Mouse (Mus musculus): ENCODE measurements around the gene 4931428F04Rik. TPM values are rescaled to one million over a fixed set of nuclear protein-coding genes. Genes with fewer than 3 reads are reported as not detected.
"Not testable (repeated sequence)": the region's sequence is repeated elsewhere in the genome, so short reads cannot be mapped to it uniquely, and the experiment has no call there.

4931428F04Rik gene
- polyA plus RNA-seq, 1 experiment from 2014 or later = 96.2 TPM

DNA sequence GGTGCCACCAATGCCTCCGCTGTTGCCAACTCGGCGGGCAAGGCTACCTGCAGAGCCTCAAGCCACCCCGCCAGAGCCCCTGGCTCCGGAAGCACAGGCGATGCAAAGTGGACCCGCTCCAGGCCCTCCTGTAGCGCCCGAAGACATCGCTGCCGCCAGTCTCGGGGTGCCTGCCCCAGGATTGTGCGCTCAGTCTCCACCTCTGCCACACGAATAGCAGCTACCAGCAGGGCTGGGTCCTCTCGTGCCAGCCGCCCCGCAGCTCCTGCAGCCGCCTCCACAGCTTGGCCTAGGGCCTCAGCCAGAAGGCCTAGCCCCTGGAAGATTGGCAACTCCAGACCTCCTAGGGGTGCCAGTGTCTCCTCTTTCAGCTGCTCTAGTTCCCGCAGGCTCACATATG is 3.7 kb upstream of the 4931428F04Rik start:
- 76% methylated on average over 19 of the region's 19 CpGs for WGBS
- Histone ChIP-seq H3K9me3 (no peaks in the 10 kb centered on the region), H3K9ac (replicated peaks) (no peak overlapping the region), H3K4me3 (no peak overlapping the region), H3K4me2 (replicated peaks) (no peak overlapping the region), H3K36me3 (no peaks in the 10 kb centered on the region), H3K4me1 (peaks cover 32% of the 10 kb centered on the region), H3K27ac (replicated peaks) (no peak overlapping the region), H3K27me3 (0 out of 2 replicates have a peak, but pooled peaks cover 4% of the 10 kb centered on the region)
- no peak for ATAC-seq (replicated peaks)

DNA sequence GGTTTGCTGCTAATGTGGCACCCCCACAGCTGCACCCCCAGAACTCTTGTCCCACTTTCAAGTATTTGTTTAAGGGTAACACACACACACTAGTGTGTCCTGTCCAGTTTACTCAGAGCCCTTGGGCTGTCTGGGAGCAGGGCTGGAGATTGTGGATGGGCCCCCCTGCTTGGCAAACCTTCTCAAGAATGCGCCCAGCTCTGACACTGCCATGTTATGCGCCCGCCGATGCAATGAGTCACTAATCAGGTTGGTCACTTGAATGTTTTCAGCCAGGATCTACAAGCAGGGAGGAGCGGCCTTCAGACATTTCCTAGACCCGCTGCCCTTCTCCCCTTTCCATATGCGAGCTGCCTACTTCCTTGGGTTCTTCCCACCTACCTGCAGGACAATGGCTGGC is 2.8 kb upstream of the 4931428F04Rik start:
- Histone ChIP-seq H3K9ac (replicated peaks) (no peak overlapping the region), H3K4me3 (no peak overlapping the region), H3K27ac (replicated peaks) (no peak overlapping the region), H3K4me1 (peaks cover 37% of the 10 kb centered on the region), H3K36me3 (no peaks in the 10 kb centered on the region), H3K27me3 (0 out of 2 replicates have a peak, but pooled peaks cover 4% of the 10 kb centered on the region), H3K9me3 (no peaks in the 10 kb centered on the region), H3K4me2 (replicated peaks) (no peak overlapping the region)
- 85% methylated on average over 7 of the region's 7 CpGs for WGBS
- no peak for ATAC-seq (replicated peaks)

DNA sequence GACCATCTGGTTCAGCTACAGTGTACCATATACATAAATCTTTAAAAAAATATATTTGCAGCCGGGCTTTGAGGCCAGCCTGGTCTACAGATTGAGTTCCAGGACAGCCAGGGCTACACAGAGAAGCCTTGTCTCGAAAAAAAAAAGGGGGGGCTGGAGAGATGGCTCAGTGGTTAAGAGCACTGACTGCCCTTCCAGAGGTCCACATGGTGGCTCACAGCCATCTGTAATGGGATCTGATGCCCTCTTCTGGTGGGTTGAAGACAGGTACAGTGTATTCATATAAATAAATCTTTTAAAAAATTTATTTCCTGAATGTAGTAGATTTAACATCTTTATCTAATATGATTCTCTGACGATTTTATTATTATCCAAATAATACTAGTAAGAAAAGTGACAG is 2.1 kb upstream of the 4931428F04Rik start:
- H3K27me3 ChIP-seq; H3K27ac ChIP-seq (replicated peaks); H3K4me2 ChIP-seq (replicated peaks); ATAC-seq (replicated peaks); H3K4me3 ChIP-seq; H3K9me3 ChIP-seq; H3K9ac ChIP-seq (replicated peaks); H3K36me3 ChIP-seq: not testable (repeated sequence)
- 74% methylated on average over 3 of the region's 3 CpGs for WGBS
- peaks cover 38% of the 10 kb centered on the region for H3K4me1 ChIP-seq

DNA sequence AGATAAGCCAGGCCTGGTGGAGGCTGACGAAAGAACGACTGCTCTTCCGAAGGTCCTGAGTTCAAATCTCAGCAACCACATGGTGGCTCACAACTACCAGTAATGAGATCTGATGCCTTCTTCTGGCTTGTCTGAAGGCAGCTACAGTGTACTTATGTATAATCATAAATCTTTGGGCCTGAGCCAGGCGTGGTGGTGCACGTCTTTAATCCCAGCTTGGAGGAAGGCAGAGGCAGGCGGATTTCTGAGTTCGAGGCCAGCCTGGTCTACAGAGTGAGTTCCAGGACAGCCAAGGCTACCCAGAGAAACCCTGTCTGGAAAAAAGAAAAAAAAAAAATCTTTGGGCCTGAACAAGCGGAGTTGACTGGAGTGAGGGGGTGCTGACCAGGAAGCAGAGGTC is 1.7 kb upstream of the 4931428F04Rik start:
- whole genome bisulfite sequencing = 84% methylated on average over 8 of the region's 8 CpGs
- H3K9me3 ChIP-seq; H3K27me3 ChIP-seq; H3K9ac ChIP-seq (replicated peaks); ATAC-seq (replicated peaks); H3K4me3 ChIP-seq; H3K36me3 ChIP-seq; H3K4me2 ChIP-seq (replicated peaks); H3K27ac ChIP-seq (replicated peaks): not testable (repeated sequence)
- H3K4me1 ChIP-seq = peaks cover 40% of the 10 kb centered on the region

DNA sequence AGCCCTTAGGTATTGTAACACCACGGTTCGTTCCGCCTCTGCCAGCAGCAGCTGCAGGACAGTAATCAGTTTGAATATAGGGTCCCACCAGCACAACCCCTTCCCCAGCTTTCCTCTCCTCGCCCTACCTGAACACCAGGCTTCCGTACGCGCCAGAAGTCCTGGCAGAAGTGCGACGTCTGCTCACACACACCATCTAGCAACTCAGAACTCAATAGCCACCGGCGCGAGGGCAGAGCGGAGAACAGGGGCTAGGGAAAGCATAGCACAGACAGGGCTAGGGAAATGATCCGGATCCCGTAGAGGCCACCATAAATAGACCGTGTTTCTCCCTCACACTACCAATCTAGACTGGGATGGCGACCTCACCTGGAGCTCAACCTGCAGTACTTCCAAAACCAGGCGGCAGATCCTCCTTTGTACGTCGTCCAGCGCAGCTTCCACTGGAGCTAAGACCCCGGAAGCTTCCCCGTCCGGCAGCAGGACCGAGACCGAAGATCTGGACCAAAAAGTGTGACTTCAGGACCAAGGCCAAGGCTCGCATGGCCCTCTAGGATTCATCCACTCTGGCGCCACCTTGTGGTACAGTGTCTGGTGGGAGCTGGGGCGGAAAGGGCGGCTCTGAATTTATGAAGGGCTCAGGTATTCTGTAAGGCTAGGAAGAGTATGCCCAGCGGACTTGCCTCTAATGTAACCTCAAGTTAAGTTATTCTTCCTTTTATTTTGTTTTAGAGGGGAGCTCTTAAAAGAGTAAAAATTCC is 1.1 kb upstream of the 4931428F04Rik start:
- Histone ChIP-seq H3K9me3 (no peaks in the 10 kb centered on the region), H3K4me1 (peaks cover 46% of the 10 kb centered on the region), H3K9ac (replicated peaks) (peak overlapping the region; percentile 65), H3K27me3 (0 out of 2 replicates have a peak, but pooled peaks cover 4% of the 10 kb centered on the region), H3K27ac (replicated peaks) (no peak overlapping the region), H3K4me3 (peak overlapping the region; percentile 56), H3K36me3 (no peaks in the 10 kb centered on the region), H3K4me2 (replicated peaks) (peak overlapping the region; percentile 86)
- WGBS = 4% methylated on average over 31 of the region's 31 CpGs
- no peak for ATAC-seq (replicated peaks)

DNA sequence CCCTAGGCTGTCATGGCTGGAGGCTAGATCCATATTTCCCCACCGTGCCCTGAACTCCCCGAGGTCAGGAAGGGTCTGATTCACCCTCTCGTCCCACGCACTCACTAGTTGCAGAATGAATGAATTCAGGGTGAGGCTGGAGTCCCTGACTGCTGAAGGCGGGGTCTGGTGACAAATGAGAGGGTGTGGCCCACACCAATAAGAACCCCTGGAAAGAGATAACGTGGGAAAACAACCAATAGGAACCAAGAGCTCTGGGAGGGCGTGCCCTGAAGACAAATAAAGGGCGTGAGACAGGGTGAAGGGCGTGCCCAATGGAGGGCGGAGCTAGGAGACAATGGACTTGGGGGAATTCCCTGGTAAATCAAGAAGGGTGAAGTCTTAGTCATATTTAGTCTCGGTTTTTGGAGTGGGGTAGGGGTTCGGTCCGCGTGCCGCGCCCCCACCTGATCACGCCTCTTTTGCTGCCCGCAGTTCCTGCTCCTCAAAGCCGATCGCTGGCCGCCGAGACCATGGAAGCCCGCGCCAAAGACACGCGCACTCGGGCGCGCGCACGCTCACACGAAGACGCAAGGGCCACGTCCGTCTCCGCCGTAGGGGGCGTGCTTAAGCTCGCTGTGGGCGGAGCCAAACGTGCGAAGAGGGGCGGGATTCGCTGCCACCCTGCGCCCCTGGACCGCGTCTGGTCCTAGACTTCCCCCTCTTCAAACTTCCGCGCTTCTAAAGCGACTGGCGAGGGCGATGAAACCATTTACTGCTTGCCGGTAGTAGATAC is 519 bp downstream of the 4931428F04Rik start:
- Histone ChIP-seq H3K4me3 (peak overlapping the region; percentile 56), H3K4me2 (replicated peaks) (peak overlapping the region; percentile 86), H3K9ac (replicated peaks) (peak overlapping the region; percentile 65), H3K4me1 (peaks cover 54% of the 10 kb centered on the region), H3K27ac (replicated peaks) (peak overlapping the region; percentile 93), H3K27me3 (0 out of 2 replicates have a peak, but pooled peaks cover 4% of the 10 kb centered on the region), H3K9me3 (no peaks in the 10 kb centered on the region), H3K36me3 (peaks cover 10% of the 10 kb centered on the region)
- WGBS = under 1% methylated on average over 53 of the region's 53 CpGs
- ATAC-seq (replicated peaks) = peak; percentile 91

DNA sequence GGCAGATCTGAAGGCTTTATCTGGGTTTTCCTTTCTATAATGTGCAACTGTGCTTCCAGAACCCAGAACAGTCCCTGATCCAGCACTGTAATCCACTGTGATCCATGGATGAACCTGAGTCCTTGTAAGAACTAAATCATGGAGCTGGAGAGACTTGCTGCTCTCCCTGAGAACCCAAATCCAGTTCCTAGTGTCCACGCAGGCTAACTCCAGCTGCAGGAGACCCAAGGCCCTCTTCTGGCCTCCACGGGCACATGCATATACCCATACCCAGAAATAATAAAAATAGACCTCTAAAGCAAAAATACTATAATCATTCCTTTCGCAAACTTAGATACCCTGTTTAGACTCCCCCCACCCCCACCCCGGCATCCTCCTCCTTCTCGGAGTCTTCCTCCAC is 1.4 kb downstream of the 4931428F04Rik start:
- Histone ChIP-seq H3K4me3 (peak overlapping the region; percentile 56), H3K9me3 (no peaks in the 10 kb centered on the region), H3K36me3 (peaks cover 10% of the 10 kb centered on the region), H3K9ac (replicated peaks) (peak overlapping the region; percentile 65; the same call in 1 of the 2 replicates), H3K4me2 (replicated peaks) (peak overlapping the region; percentile 86), H3K27ac (replicated peaks) (peak overlapping the region; percentile 93), H3K27me3 (0 out of 2 replicates have a peak, but pooled peaks cover 4% of the 10 kb centered on the region), H3K4me1 (peaks cover 54% of the 10 kb centered on the region)
- no peak for ATAC-seq (replicated peaks)
- WGBS = 83% methylated on average over 5 of the region's 5 CpGs

DNA sequence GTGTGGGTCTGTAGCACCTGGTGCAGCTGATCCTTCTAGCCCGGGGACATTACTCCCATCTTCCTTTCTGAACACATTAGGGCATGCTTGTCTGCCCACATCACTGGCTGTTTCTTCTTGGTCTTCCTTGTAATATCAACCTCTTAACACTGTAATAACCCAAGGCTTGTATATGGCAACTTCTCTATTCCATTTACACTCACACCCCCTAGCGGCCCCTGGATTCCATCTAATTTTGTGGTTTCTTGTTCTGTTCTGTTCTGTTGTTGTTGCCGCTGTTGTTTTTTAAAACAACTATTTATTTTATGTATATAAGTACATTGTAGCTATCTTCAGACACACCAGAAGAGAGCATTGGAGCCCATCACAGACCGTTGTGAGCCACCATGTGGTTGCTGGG is 2.8 kb downstream of the 4931428F04Rik start:
- 0 out of 2 replicates have a peak, but pooled peaks cover 4% of the 10 kb centered on the region for H3K27me3 ChIP-seq
- 91% methylated on average over 4 of the region's 4 CpGs for WGBS
- H3K4me1 ChIP-seq = peaks cover 54% of the 10 kb centered on the region
- H3K9ac ChIP-seq (replicated peaks) = 0 out of 2 replicates have a peak overlapping the region, but pooled peaks have one; percentile 10
- ATAC-seq (replicated peaks) = no peak
- H3K27ac ChIP-seq (replicated peaks) = no peak overlapping the region
- H3K9me3 ChIP-seq = no peaks in the 10 kb centered on the region
- H3K4me3 ChIP-seq = no peak overlapping the region
- peaks cover 23% of the 10 kb centered on the region for H3K36me3 ChIP-seq
- peak overlapping the region; percentile 86 for H3K4me2 ChIP-seq (replicated peaks)

DNA sequence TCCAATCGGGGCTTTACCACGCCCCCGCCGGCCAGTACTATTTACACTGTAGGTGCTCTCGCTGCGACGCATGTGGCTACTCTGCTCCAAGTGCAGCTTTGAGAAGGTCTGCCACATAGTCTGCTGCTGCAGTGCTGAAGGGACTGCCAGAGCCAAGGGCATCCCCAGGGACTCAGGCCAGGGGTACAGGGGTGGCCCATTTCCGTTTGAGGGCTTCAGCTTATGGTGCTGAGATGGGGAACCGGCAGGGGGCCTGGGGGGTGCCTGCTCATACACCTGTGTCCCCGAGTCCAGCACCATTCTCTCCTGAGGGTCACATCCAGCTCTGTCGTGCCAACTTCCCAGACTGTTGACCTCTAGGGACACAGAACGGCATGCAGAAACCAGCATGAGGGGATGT is 4.2 kb downstream of the 4931428F04Rik start:
- Histone ChIP-seq H3K27ac (replicated peaks) (no peak overlapping the region), H3K36me3 (peaks cover 32% of the 10 kb centered on the region), H3K4me2 (replicated peaks) (no peak overlapping the region), H3K4me1 (peaks cover 47% of the 10 kb centered on the region), H3K9ac (replicated peaks) (no peak overlapping the region), H3K9me3 (no peaks in the 10 kb centered on the region), H3K27me3 (no peaks in the 10 kb centered on the region), H3K4me3 (no peak overlapping the region)
- 48% methylated on average over 12 of the region's 12 CpGs for WGBS
- ATAC-seq (replicated peaks) = no peak

DNA sequence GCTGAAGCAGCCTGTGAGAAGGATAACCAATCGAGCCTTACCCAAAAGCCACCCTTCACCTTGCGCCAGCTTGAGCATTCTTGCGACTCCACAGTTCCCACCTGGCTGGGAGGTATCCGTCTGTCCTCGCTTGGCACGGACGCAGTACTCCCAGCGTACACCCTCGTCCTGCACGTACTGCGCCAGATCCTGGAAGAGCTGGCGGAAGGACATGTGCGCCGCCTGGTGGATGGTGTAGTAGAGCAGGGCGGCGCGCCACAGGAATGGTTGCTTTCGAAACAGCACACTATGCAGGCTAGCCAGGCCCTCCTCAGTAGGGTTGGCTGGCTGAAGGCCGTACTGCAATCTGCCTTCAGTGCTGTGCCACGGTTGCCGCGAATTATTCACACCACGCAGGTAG is 6.6 kb downstream of the 4931428F04Rik start:
- Histone ChIP-seq H3K36me3 (peaks cover 38% of the 10 kb centered on the region), H3K27me3 (peaks cover 9% of the 10 kb centered on the region), H3K4me3 (no peak overlapping the region), H3K27ac (replicated peaks) (no peak overlapping the region), H3K9me3 (no peaks in the 10 kb centered on the region), H3K4me1 (peaks cover 39% of the 10 kb centered on the region), H3K9ac (replicated peaks) (no peak overlapping the region), H3K4me2 (replicated peaks) (no peak overlapping the region)
- ATAC-seq (replicated peaks) = no peak; the same call in 1 of the 2 replicates
- 27% methylated on average over 23 of the region's 23 CpGs for WGBS

DNA sequence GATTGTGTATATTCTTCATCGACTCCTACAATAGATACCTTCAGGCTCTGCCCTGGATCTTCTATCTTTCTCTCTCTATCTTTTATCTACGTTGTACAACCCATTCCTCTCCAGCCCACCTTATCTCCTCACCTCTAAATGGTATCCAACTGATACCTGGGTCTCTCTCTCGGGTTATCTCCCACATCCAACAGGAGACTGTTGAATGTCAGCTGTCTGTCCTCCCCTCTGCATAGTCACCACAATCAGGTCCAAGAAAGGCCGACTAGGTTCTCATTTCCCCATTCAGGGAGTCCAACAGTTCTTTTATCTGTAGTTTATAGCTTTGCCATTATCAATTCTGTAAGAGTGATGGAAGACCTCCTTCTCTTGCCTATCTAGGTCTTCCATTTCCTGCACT is 7.4 kb downstream of the 4931428F04Rik start:
- Histone ChIP-seq H3K36me3 (peaks cover 38% of the 10 kb centered on the region), H3K27me3 (peaks cover 17% of the 10 kb centered on the region), H3K4me2 (replicated peaks) (no peak overlapping the region), H3K4me3 (no peak overlapping the region), H3K27ac (replicated peaks) (no peak overlapping the region), H3K9me3 (no peaks in the 10 kb centered on the region), H3K9ac (replicated peaks) (no peak overlapping the region), H3K4me1 (peaks cover 31% of the 10 kb centered on the region)
- WGBS = 89% methylated on average over 4 of the region's 4 CpGs
- ATAC-seq (replicated peaks) = no peak

DNA sequence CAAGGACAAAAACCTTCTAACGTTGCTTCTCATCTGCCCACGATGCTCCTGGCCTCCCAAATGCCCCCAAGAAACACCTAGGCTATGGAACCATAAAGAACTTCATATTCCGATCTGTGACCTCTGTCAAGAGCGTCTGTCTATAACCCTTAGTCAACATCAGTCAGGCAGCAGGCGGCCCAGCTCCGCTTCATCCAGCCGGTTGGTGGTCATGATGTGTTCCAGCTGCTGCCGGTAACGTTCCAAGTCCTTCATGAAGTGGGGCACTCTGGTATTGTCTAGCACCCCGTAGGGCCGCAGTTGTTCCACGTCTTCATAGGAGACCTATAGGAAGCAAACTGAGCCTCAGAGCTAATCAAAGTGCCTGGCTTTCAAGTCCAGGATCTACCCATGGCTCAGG is 7.8 kb downstream of the 4931428F04Rik start:
- H3K27me3 ChIP-seq = peaks cover 21% of the 10 kb centered on the region
- WGBS = 90% methylated on average over 12 of the region's 12 CpGs
- peaks cover 27% of the 10 kb centered on the region for H3K4me1 ChIP-seq
- ATAC-seq (replicated peaks) = no peak
- H3K36me3 ChIP-seq = peaks cover 38% of the 10 kb centered on the region
- no peak overlapping the region for H3K27ac ChIP-seq (replicated peaks)
- H3K4me3 ChIP-seq = no peak overlapping the region
- no peaks in the 10 kb centered on the region for H3K9me3 ChIP-seq
- no peak overlapping the region for H3K9ac ChIP-seq (replicated peaks)
- H3K4me2 ChIP-seq (replicated peaks) = no peak overlapping the region
